Mouse (Mus musculus): ENCODE results near the gene Relt. TPM values are rescaled to one million over a fixed set of nuclear protein-coding genes. Genes with fewer than 3 reads are reported as not detected.

Gene Relt
- 10 to 100 TPM; 86.9 to 89.3 TPM for total RNA-seq (2023)

GRCm38 (mm10) chr7:100862828-100863638 is at the start of gene Relt:
Gene Relt (minus strand): TSS chr7:100863446.

Other genes starting within 250 kb of the Relt start
- not detected for gene Plekhb1, start 201.0 kb downstream of the Relt start, total RNA-seq (2023)
- gene Fam168a, start 156.8 kb downstream of the Relt start, total RNA-seq (2023) = 10 to 100 TPM; 35.8 to 38.2 TPM
- gene Arhgef17, start 68.7 kb upstream of the Relt start, total RNA-seq (2023) = under 1 TPM; 0.33 to 0.66 TPM
- gene P2ry6, start 111.2 kb upstream of the Relt start, total RNA-seq (2023) = 10 to 100 TPM in 1 of 2 experiments, 1 to 10 TPM in 1; 5.2 to 10.7 TPM
- gene P2ry2, start 149.4 kb upstream of the Relt start, total RNA-seq (2023) = 10 to 100 TPM in 1 of 2 experiments, 1 to 10 TPM in 1; 8.9 to 11.5 TPM
- gene Fchsd2, start 229.4 kb upstream of the Relt start, total RNA-seq (2023) = 10 to 100 TPM; 15.9 to 19.0 TPM

Measured in neutrophil, adult 83 days (primary cell).